Mouse (Mus musculus) small intestine, adult 10 weeks (tissue): ENCODE measurements around the gene Ccdc169. TPM values are rescaled to one million over a fixed set of nuclear protein-coding genes. Genes with fewer than 3 reads are reported as not detected.

Experiments used
- polyA plus RNA-seq: library from polyadenylated mRNA; stranded (reverse); fragments of 350-450 nt; fragmentation: Illumina TruSeq; extraction: RNeasy Lipid Tissue Mini Kit (QIAGEN cat#74804); gene quantifications from one replicate; pipeline ENCODE4 v1.2.3, GENCODE M21; 2014; ENCODE audit warnings: low replicate concordance

The Ccdc169 gene
- polyA plus RNA-seq = 0.97 TPM

DNA sequence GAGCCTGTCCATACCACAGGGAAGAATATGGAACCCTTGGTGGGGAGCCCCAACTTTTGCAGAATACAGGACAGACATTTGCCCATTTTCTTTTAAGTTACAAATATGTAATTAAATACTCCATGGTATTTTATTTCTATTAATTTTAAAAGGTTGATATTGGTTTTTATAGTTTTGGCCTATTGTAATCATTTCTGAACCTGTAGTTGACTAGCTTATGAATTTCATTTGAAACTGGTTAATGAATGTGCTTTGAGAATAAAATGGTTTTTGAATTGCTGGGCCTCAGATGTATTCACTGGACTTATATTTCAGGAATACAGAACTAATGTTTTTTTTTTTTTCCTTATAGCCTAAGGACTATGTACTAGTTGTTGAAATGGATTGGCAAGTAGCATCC is at the start of gene Ccdc169:
TSS of gene Ccdc169 (plus strand) at position 301 of the 400 bp plus-strand sequence.

DNA sequence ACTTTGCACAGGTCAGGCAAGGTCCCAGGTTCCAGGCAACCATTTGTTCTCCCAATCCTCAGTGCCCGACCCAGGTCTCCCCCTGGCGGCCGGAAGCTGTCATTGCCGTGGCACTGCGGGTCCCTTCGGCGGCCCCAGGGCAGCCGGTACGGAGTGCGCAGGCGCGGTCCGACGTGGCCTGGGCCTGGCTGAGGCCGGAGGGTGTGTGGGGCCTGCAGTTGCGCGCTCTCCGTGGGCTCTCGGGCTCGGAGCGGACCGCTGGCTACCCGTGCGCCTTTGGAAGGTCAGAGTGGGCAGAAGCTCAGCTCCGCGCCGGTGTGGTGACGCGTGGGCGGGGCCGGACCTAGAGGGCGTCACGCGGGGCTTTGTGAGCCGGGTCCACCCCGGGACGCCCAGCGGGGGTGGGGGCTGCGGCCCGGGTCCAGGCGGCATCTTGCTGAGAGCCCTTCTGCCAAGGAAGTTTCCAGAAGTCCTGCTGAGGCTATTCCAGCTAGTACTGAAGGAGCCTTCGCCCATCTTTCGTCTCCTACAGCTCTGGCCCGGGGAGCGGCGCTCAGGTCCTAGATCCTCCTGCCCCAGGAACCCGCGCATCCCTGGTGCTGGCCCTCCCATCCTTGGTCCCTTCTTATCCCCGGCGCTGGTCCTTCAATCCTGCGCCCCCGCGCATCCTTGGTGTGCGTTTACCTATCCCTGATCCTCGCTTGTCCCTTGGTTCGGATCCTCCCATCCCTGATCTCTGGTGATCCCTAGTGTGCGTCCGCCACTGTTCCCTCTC is 25.0 kb upstream of the Ccdc169 start, which contains the start of gene Spg20:
TSS of gene Spg20 (plus strand) at position 174 of the 775 bp plus-strand sequence.

DNA sequence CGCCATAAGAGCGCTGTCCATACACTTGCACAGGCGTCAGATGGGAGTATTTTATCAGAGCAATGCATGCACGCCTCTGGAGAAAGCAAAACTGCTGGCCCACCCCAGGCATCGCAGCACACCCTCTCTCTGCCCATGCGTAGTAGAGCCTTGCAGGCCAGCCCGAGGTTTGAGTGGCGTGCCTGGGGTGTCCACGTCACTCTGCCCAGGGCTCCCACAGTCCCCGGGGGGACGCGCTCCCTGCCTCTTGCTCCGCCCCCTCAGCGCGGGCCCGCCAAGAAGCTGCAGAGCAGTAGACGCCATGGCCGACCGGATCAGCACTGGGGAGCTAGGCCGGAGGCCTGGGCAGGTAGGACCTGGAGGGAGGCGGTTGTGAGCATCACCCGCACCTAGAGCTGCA is 44.6 kb downstream of the Ccdc169 start, which contains the start of gene Sohlh2:
TSS of gene Sohlh2 (plus strand) at position 263 of the 400 bp plus-strand sequence.

Other genes starting within 250 kb of the Ccdc169 start
- 2.6 TPM for gene Sertm1, start 221.5 kb upstream of the Ccdc169 start, polyA plus RNA-seq
- not detected for gene Ccna1, start 81.8 kb upstream of the Ccdc169 start, polyA plus RNA-seq
- 42.3 TPM for gene Spg20, start 25.2 kb upstream of the Ccdc169 start, polyA plus RNA-seq
- not detected for gene Sohlh2, start 44.7 kb downstream of the Ccdc169 start, polyA plus RNA-seq
- 21.9 TPM for gene Dclk1, start 105.0 kb downstream of the Ccdc169 start, polyA plus RNA-seq